Mouse (Mus musculus) cerebellum, adult 18-20 months (tissue): ENCODE measurements around the gene Selenon.
A peak's percentile ranks its signal among the peaks of the same experiment; 100 is the strongest.

Experiments used
- DNase-seq, 2 experiments: peaks; one replicate each; pipeline ENCODE4 v3.0.0; 2021

Selenon gene

DNA sequence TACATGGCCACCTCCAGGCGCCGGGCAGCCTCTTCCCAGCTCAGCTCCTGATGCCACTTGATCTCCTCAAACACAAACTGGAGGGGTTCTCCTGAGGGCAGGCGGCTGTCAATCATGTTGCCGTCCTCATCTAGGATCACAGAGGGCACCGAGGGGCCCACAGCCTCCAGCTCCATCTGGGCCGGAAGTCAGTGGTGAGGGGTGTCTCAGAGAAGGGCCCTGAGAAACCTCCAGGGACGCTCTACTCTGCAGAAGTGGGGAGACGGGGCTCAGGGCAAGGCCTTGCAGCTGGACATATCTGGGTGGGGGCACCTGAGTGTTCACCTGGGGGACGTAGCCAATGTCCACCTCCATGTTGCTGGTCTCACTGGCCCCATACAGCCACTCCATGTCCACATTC lies 9.2 kb downstream of the Selenon start:
- no peak for DNase-seq

DNA sequence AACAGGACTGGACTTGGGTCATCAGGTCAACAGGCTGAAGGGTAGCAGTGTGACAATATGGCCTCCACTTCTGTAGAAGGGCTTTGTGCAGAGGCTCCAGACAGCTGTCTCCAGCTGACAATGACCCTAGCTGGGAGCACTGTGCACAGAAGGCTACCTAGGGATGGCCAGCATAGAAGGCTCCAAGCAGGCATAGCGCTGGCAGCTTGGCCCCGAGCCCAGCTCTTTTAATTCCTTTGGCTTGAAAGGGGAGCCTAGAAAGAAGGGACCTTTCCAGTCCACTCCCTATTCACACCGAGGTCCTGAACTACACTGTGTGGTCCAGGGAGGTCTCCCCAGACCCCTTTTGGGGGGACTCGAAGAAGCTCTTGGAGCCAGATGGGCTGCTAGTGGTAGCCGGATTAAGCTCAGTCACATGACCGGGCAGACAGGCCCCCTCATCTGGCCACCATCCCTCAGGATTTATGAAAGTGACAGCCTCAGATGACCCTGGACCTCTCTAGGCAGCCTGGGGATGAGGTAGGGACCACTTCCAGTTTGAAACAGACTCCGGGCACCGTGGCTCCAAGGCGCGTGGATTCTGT lies 12.9 kb downstream of the Selenon start:
- DNase-seq = no peak

DNA sequence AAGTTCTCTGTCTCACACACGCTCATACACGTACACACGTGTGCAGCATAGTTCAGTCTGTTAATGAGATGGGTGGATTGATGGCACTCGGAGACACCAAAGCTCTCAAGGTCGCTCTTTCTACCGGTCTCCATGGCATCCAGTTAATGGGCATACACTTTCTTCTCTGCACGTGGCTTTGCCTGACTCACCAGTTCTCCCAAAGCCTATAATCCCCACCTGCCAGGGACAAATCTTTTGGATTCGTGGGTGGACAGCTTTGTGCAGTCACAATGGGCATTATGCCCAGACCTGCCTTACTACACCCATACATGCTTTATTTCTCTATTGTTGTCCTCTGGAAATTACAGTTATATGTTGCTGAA lies 16.2 kb downstream of the Selenon start:
- DNase-seq = no peak

DNA sequence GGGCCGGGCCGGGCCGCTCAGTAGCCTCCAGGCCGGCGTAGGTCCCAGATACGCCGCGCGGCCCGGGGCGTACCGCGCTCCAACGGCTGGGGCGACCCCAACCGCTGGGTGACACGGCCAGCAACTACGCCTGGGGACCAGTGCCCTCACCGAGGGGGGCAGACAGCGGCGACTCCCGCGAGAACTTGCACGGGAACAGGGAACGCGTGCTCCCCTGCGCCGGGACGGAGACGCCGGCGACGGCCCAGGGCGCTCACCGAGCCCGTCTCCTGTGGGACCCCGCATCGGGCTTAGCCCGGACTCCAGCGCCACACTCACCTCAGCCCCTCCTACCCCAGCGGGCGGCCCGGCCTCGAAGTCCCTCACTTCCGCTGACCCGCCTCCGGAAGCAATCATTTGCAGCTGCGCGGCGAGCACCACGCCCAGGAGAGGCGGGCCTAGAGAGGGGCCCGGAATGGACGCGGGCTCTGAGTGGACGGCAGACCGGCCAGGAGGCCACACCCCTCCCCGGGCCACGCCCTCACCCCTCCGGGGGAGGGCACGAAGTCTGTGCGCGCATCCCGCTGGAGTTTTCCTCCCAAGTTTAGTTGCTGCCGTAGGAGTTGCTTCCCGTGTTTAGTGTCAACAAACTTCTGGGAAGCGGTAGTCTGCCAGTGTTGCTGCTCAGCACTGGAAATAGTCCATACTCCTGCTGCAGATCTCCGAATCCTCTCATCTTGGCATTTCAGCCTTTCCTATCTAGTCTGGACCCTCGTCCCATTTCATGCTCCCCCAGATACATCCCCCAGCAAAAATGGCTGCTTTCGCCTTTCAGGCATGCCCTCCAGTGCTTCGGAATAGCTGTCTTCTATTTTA lies 16.8 kb downstream of the Selenon start, which contains the start of gene Mtfr1l:
Mtfr1l (minus strand) TSS at position 456 of the 855 bp plus-strand sequence.
- DNase-seq = peak; percentile 96 to 99

DNA sequence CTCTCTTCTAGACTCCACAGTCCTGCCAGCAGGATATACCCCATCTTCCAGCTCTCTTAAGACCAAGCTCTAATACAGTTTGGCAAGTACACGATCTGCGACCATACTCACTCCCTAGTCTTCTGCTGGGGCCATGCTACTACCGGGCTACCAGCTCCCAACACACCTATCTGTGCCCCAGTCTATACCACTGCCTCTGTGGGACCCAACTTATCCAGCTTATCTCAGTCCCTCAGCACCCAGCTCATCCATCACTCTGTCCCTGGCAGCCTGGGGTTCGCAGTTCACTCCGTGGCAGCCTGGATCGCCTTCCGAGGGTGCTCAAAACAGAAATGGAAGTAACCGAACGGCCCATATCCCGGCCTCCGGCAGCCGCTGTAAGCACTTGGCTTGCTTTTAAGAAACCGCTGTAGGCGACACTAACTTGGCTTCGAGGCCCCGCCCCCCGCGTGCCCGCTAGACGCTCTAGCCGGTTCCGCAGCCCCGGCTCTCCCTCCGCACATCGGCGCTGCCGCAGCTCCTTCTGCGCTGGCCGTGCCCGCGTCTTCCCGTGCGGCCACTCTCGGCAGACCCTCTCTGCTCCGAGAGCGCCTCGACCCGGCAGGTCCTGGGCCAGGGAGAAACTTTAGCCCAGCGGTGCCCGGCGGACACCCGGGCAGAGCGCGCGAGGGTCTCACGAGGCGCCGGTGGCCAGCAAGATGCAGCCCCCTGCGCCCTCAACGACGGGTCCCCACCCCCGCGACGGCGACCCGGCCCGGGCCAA lies 17.7 kb downstream of the Selenon start:
- DNase-seq = peak; percentile 60 to 66

DNA sequence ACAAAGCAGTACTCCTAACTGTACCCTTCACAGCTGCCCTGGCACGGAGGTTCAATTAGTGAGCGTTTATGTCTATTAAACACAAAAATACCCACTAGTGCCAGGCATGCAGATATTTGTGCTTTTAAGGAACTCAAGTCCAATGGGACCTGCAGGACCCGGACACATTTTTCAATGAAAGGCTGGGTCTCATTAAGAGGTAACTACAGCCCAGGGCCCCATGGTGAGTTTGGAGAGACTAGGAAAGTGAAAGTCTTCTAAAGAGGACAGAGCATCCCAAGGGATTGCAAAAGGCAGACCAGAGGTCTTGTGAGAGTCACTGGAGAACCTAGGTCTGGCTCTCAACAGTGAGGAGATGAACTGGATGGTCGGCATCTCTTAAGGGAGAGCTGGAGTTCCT lies 18.5 kb downstream of the Selenon start:
- no peak for DNase-seq

DNA sequence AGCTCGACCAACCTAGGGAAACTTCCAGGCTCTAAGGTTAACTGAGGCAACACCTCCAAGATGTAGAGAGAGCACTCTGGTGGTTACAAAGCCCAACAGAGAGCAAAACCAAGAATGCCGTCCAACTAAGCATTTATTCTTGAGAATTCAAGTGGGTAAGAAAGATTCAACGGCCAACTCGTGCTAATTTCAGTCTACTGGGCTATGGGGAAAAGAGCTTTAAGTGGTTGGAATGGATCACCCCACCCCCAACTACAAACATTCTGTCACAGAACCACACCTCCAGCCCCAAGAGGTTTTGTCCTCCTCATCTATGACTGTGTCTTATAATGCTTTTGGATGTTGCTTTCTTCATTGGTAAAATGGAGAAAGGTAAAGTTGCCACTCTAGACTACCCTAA lies 19.0 kb downstream of the Selenon start:
- no peak for DNase-seq

DNA sequence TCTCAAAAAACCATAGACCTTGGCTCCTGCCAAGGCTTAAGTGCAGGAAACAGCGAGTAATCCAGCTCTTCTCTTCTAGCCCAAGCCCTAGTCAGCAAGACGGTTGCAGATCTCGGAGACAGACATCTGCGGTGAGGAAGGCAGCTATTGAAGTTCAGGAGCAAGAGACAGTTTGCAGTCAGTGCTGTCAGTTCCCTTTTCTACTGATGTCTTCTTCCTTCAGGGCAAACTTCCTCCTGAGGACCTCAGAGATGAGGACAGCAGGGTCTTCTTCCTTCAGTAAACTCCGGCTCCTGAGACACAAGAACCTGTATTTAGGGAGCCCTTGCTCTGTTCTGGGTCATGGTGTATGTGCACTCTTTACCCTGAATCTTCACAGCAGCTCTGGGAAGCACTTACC lies 25.7 kb downstream of the Selenon start:
- DNase-seq = no peak

DNA sequence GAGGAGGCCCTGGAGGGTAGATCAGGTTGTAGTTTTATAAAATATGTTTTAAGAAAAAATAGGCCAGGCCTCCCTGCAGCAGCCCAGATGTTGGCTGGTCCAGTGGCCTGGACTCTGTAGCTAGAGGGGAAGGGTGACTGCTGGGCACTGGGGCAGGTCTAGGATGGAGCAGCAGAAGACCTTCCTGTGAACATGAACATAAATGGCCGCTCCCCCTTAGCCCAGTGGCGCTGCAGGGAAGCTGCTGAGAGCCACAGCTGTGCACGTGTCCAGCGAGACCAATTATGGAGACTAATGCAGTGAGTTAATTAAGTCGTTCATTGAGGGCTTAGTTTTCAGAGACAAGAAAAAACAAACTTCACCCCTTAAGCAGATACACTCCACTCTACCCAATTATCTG lies 26.2 kb downstream of the Selenon start:
- no peak for DNase-seq

DNA sequence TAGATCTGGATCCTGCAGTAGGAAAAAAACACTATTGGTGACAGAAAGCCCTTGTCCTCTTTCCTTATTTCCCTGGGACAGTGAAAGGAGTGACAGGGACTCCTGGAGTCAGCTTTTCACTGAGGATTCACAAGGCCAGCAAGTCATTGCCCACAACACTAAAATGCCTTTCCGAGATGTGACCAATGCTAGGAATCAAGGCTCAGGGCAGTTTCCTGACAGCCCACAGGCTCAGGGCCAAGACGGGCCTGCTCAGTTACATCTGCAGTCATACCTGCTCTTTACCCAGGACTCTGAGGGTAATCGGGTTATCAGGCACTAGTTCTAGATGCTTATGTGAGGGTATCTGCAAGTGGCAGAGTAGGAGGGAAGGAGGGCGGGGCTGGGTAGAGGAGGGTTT lies 28.5 kb downstream of the Selenon start:
- no peak for DNase-seq

DNA sequence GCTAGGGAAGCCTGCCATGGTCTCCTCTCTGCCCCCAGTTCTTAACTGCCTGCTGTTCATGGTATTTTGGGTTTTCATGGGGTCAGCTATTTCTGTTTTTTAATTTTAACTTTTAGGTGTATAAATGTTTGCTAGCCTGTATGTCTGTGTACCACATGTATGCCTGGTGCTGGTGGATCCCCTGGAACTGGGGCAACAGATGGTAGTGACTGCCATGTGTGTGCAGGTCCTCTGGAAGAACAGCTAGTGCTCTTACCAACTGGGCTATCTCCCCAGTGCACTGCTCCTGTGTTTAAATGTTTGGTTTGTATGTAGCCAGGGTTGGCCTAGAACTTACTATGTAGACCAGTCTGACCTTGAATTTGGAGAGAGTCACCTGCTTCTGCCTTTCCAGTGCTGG lies 32.7 kb downstream of the Selenon start:
- DNase-seq = no peak

DNA sequence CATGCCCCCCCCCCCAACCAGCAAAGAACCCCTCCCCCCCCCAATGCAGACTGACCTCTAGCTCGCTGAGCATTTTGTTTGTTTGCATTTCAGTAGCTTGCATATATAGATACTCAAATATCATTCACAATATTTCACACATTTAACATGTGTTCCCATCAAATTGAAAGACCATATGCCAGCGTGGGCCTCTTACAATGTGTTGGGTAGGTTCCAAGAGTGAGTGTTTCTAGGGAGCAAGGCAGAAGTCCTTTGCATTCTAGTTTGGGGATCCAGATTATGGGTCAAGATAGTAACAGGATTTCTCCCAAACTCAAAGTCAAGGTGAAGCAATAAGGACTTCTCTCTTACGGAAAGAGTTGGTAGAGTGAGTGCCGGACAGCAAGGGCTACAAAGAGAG lies 33.4 kb downstream of the Selenon start:
- no peak for DNase-seq

DNA sequence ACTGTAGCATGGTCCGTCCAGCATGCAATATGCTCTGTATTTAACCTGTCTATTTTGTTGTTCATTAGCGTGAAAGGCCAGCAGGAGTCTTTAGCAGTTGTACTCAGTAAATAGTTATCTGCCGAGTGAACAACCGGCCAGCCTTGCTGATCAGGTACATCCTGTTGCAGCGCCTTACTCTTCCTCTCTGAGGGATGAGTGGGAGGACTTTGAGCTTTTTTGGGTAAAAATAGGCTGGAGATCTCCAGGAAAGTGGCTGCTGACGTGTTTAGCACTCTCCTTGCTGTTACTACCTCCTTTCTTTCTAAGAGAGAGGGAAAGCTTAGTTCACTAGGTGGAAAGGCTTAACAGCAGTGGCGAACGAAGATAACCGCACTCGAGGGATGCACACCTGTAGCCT lies 34.2 kb downstream of the Selenon start:
- DNase-seq = no peak

DNA sequence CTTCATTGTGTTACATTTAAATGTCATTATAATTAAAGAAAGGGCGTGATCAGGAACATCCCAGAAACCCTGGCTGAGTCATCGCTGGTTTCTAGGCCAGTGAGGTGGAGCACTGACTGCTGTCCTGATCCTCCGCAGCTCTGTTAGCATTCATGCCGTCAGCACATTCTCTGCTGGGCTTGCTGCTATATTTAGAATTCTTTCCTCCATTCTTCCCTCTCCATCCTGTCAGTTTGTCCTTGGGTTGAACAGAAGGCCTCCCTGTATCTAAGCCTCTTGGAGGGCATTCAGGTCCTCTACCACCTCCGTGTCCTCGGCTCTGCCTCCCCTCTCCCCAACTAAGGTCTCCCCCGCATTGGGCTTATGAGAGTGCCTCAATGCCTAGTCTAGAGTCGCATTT lies 35.0 kb downstream of the Selenon start:
- peak in 1 of 2 experiments; percentile 53 for DNase-seq

DNA sequence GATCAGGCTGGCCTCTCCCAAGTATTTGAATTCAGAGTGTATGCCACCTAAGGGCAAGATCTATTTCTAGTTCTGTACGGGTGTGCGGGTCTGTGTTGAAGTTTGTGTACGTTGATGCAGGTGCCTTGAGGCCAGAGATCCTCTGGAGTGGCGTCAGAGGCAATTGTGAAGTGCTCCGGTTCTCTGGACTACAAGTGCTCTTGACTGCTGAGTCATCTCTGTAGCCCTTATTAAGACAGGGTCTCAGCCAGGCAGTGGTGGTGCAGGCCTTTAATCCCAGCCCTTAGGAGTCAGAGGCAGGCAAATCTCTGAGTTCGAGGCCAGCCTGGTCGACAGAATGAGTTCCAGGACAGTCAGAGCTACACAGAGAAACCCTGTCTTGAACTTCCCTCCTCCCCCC lies 36.4 kb downstream of the Selenon start:
- DNase-seq = no peak

DNA sequence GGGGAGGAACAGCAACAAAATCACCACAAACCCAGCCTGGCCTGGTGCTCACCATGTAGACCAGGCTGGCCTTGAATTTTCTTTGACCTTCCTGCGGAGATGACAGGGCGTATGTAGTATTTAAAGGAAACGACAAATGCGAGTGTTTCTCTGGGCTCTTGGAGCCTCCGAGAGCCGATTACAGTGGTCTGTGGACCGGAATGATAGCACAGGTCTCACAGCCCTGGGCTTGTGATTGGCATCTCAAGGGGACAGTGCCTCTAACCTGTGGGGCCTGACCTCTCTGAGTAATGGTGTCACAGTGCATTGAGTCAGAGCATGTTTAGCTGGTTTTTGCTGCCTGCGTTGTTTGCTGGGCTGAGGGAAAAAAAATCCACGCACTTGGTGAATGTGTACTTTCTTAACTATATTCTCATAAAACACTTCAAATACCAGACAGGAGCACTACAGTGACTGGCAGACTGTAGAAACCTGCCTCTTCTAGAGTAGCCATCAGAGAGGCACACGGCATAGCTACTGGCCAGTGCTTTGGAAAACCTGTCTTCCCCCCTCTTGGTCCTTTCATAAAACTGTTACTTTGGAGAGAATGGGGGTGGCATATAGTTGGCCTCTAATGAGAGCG lies 37.5 kb downstream of the Selenon start:
- no peak for DNase-seq

DNA sequence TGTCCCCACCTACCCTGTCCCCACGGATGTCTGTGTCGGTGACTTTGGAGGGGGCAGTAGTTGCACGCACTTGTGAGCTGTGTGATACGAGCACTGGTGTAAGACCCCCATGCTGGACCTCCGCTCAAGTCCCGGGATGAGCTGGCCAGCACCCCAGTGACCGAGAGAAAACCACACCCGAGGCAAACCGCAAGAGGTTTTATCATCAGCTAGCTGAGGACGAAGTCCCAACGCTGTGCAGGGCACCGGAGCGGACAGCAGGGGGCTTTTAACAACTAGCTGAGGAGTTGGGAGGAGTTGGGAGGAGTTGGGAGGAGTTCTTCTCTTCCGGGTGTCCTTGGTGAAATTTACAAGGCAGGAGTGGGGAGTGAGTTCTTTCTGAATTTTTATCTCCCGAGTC lies 39.2 kb downstream of the Selenon start:
- no peak for DNase-seq

DNA sequence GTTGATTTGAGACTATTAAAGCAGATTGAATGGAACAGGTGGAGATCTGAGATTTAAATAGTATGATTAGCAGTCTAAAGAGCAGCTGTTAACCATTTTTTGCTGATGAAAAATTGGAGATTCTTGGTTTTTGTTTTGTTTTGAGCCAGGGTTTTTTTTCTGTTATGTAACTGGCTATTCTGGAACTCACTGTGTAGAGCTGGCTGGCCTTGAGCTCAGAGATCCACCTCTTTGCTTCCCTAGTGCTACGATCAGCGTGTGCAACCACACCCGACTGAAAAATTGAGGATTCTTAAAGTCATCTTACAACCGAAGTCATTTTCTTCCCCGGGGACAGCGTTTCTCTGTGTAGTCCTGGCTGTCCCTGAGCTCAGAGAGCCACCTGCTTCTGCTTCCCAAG lies 40.2 kb downstream of the Selenon start:
- DNase-seq = no peak

DNA sequence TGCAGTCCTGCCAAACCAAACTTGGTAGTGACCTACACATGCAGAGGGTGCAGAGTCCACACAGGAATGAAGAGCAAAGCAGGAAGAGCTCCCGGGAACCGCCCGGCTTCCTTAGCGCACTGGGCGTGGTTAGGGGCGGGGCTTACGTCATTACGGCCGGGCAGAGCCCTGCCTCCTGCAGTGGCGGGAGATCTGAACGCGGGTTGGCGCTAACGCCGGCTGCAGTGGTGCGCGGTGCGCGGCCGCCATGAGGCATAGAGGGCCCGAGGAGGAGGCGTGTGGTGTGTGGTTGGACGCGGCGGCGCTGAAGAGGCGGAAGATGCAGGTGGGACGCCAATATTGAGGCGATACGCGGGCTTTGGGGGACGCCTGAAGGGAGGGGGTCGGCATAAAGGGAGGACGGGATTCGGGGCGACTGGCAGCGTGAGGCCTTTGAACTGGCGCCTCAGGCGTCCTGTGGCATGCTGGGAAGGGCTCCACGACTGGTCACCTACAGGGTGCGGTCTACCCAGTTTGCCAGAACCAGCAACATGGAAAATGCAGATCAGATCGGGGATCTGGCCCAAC lies 41.0 kb downstream of the Selenon start, which contains the start of gene Aunip:
Aunip (plus strand) TSS at position 155 of the 567 bp plus-strand sequence.
- DNase-seq = peak; percentile 88

DNA sequence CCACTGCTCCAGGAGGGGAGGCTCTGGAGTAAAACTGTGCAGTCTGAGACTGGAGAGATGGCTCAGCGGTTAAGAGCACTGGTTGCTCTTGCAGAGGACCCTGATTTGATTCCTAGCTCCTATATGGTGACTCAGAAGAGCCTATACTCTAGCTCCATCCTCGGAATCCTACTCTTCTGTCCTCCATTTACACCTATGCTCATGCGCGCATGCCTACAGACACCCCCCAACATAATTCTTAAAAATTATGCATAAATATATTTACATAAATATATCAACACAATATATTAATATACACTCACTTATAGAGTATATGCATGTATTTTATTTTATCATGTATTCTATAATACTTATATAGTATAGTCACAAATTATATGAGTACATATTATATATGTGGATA lies 41.6 kb downstream of the Selenon start:
- DNase-seq = no peak

DNA sequence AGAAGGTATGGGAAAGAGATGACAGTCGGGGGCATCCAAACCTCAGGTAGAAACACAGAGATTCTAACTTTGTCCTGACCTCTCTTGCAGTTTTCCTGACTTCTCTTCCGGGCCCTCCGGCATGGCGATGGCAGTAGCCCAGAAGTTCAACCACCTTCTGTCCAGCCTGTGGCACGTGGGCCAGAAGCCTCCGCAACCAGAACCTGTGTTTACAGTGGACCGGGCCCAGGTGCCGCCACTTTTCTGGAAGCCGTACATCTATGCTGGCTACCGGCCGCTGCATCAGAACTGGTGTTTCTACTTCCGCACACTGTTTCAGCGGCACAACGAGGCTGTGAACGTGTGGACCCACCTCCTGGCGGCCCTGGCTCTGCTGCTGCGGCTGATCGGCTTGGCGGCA lies 45.3 kb downstream of the Selenon start:
- no peak for DNase-seq

DNA sequence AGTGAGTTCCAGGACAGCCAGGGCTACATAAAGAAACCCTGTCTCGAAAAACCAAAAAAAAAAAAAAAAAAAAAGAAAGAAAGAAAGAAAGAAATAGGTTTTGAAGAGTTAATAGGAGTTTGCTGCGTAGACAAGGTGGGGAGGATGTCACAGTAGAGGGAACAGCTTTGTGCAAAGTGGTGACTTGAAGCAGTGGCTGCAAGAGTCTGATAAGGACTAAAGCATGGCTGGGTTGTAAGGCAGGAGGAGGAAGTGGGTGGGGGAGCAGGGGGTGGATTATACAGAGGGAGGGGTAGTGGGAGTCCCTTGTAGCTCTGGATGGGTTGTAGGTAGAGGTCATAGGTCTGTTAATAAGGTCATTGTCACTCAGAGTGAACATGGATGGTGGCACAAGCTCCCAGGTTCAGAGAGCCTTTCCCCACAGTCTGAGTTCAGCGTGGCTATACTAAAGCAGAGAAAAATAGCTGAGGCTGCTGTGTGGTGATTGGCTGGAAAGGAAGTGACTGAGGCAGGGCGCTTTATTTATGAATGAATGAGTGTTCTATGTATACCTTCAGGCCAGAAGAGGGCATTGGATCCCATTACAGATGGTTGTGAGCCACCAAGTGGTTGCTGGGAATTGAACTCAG lies 45.9 kb downstream of the Selenon start:
- no peak for DNase-seq
